Mouse (Mus musculus): ENCODE data around the gene Acot9. TPM values are rescaled to one million over a fixed set of nuclear protein-coding genes. Genes with fewer than 3 reads are reported as not detected.

The Acot9 gene
- total RNA-seq, 2 experiments from 2014 or later = 20.8 to 20.9 TPM

- no peak overlapping the region for H3K27ac ChIP-seq
- no peak overlapping the region for H3K4me3 ChIP-seq
- peak in 1 of 2 experiments; percentile 11 for DNase-seq (ENCODE audit: extremely low spot score in 1 of 2, low spot score in 2 of 2)
- peak; percentile 69 for TF ChIP-seq CTCF (IDR thresholded peaks at IDR 0.05)
- intact Hi-C loops (cut with DNase I) = no loop called here
Measured at GRCm38 (mm10) chrX:155318005-155318404, 55.8 kb downstream of the Acot9 start.

- no peak for DNase-seq (ENCODE audit: extremely low spot score in 1 of 2, low spot score in 2 of 2)
- H3K27ac ChIP-seq = no peak overlapping the region
- no peak for TF ChIP-seq CTCF (IDR thresholded peaks at IDR 0.05)
- intact Hi-C loops (cut with DNase I) = no loop called here
- H3K4me3 ChIP-seq = peak overlapping the region; percentile 63
Measured at GRCm38 (mm10) chrX:155337567-155337904, 75.3 kb downstream of the Acot9 start.

- Histone ChIP-seq H3K4me3 (peak overlapping the region; percentile 63), H3K27ac (peak overlapping the region; percentile 34)
- TF ChIP-seq CTCF (IDR thresholded peaks at IDR 0.05) = no peak
- intact Hi-C loops (cut with DNase I) = no loop called here
- peak; percentile 74 for DNase-seq (ENCODE audit: extremely low spot score in 1 of 2, low spot score in 2 of 2)
Measured at GRCm38 (mm10) chrX:155337905-155338721, 75.9 kb downstream of the Acot9 start.

- Histone ChIP-seq H3K4me3 (no peak within 1 kb of the TSS), H3K27ac (no peak within 1 kb of the TSS)
- intact Hi-C loops (cut with DNase I) = no loop called here
- no peak for TF ChIP-seq CTCF (IDR thresholded peaks at IDR 0.05)
- no peak for DNase-seq (ENCODE audit: extremely low spot score in 1 of 2, low spot score in 2 of 2)
Measured at GRCm38 (mm10) chrX:155340654-155341053, 78.4 kb downstream of the Acot9 start, which contains the start of gene Prdx4. Gene Prdx4, minus strand, starts transcription at chrX:155340754.

GRCm38 (mm10) chrX:155346249-155346648 lies 84.0 kb downstream of the Acot9 start:
- DNase-seq (ENCODE audit: extremely low spot score in 1 of 2, low spot score in 2 of 2) = no peak
- no peak overlapping the region for H3K27ac ChIP-seq
- intact Hi-C loops (cut with DNase I) = no loop called here
- no peak overlapping the region for H3K4me3 ChIP-seq
- no peak for TF ChIP-seq CTCF (IDR thresholded peaks at IDR 0.05)

Other genes starting within 250 kb of the Acot9 start
- gene Magea5, start 199.3 kb upstream of the Acot9 start, total RNA-seq (2021) = not detected
- gene Magea1, start 172.7 kb upstream of the Acot9 start, total RNA-seq (2021) = not detected
- not detected for gene Magea2, start 168.8 kb upstream of the Acot9 start, total RNA-seq (2021)
- gene Cldn34b2, start 134.0 kb upstream of the Acot9 start, total RNA-seq (2021) = not detected
- 10 to 100 TPM; 73.3 to 74.0 TPM for gene Sat1, start 46.0 kb upstream of the Acot9 start, total RNA-seq (2021)
- gene Prdx4, start 78.3 kb downstream of the Acot9 start, total RNA-seq (2021) = 10 to 100 TPM; 23.6 to 23.7 TPM